Mouse (Mus musculus) liver, postnatal 0 days (tissue): ENCODE results near the gene Tdrkh.

Experiments used
- CTCF ChIP-seq: sonication (generic); IDR thresholded peaks from 2 replicates; pipeline ENCODE4 v1.5.1; 2016; ENCODE audit warnings: antibody characterized with exemption, low read depth
- EP300 ChIP-seq: IDR thresholded peaks from 2 replicates; pipeline ENCODE4 v1.6.1; 2016; ENCODE audit warnings: antibody characterized with exemption, low read depth, mild to moderate bottlenecking

- TF ChIP-seq CTCF: no peak
- TF ChIP-seq EP300: no peak
These were observed 69.8 kb downstream of the Tdrkh start for GRCm38 (mm10) chr3:94482764-94483385.
